Mouse (Mus musculus) olfactory bulb, adult 2 months (tissue): ENCODE measurements around the gene Wdr20.

Experiments
- CTCF ChIP-seq: fragments of 200-500 bp; IDR thresholded peaks from 2 replicates; pipeline ENCODE4 v1.5.1; 2012; ENCODE audit warnings: low read depth, mild to moderate bottlenecking, low read length, moderate library complexity; ENCODE audit not compliant: insufficient read depth
- POLR2A ChIP-seq: fragments of 200-500 bp; IDR thresholded peaks from 2 replicates; pipeline ENCODE4 v1.6.1; 2012; ENCODE audit warnings: mild to moderate bottlenecking, low read depth, low read length, moderate library complexity; ENCODE audit not compliant: insufficient read depth

DNA sequence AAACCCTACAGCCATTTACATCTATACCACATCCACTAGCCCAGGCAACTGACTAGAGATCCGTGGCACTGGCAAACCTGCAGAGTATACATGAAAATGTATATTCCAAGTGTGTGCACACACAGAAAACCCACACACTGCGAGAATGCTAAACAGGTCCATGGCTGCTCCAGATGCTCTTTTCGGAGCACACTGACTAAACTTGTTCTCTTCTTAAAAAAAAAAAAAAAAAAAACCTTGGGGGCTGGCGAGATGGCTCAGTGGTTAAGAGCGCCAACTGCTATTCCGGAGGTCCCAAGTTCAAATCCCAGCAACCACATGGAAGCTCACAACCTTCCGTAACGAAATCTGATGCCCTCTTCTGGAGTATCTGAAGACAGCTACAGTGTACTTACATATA, 100.1 kb downstream of the Wdr20 start:
- TF ChIP-seq CTCF (no peak), POLR2A (no peak)
